Mouse (Mus musculus): ENCODE measurements around the gene Unk. TPM values are rescaled to one million over a fixed set of nuclear protein-coding genes. Genes with fewer than 3 reads are reported as not detected.
"Not testable (repeated sequence)": the region's sequence is repeated elsewhere in the genome, so short reads cannot be mapped to it uniquely, and the experiment has no call there.

The Unk gene
- total and polyA plus RNA-seq, 3 experiments, result 21.7 to 42.3 TPM; not detected in 1

- peak; percentile 54 for DNase-seq (ENCODE audit: low read depth, low spot score)
- Histone ChIP-seq H3K9me3 (replicated peaks; ENCODE audit: insufficient read depth, low read length) (no peaks in the 10 kb centered on the region), H3K27me3 (ENCODE audit: control insufficient read depth in 1 of 2, insufficient read depth in 2 of 2, low read length in 2 of 2) (no peaks in the 10 kb centered on the region), H3K79me2 (ENCODE audit: control insufficient read depth, insufficient read depth, low read length, poor library complexity) (peaks cover 3% of the 10 kb centered on the region), H3K4me3 (ENCODE audit: control insufficient read depth in 1 of 2, insufficient read depth in 1 of 2, low read depth in 2 of 2, low read length in 2 of 2) (no peak overlapping the region), H3K27ac (ENCODE audit: control insufficient read depth, low read depth, low read length) (no peak overlapping the region), H3K9ac (ENCODE audit: control insufficient read depth, low read depth, low read length, poor library complexity, severe bottlenecking) (no peak overlapping the region), H3K4me1 (ENCODE audit: control insufficient read depth in 1 of 2, insufficient read depth in 2 of 2, low read length in 2 of 2) (peaks cover 0 to under 1% of the 10 kb centered on the region in 2 experiments; a peak in 2 of 4 replicates), H3K36me3 (ENCODE audit: control insufficient read depth in 1 of 2, insufficient read depth in 2 of 2, low read length in 2 of 2) (peaks cover 4 to 11% of the 10 kb centered on the region in 2 experiments)
- TF ChIP-seq ZNF384 (IDR thresholded peaks at IDR 0.05; ENCODE audit: low read depth, low read length) (0 out of 2 replicates have a peak, but pooled peaks have one; percentile 3), CTCF (IDR thresholded peaks at IDR 0.05 in 2 of 3, conservative IDR thresholded peaks at IDR 0.05 in 1 of 3; ENCODE audit: control insufficient read depth in 1 of 3, insufficient read depth in 1 of 3, low read depth in 2 of 3, low read length in 3 of 3, poor library complexity in 1 of 3, severe bottlenecking in 1 of 3) (peak; percentile 51 to 68 (median 66)), POLR2AphosphoS2 (IDR thresholded peaks at IDR 0.05; ENCODE audit: low read length) (no peak), NELFE (IDR thresholded peaks at IDR 0.05; ENCODE audit: low read depth, low read length) (no peak), SMC3 (IDR thresholded peaks at IDR 0.05; ENCODE audit: low read depth, low read length) (peak; percentile 58), ZKSCAN1 (IDR thresholded peaks at IDR 0.05; ENCODE audit: low read depth, low read length) (peak; percentile 71; the same call in 1 of the 2 replicates), TCF12 (IDR thresholded peaks at IDR 0.05; ENCODE audit: low read depth, low read length) (no peak), RAD21 (IDR thresholded peaks at IDR 0.05; ENCODE audit: low read depth, low read length) (peak; percentile 62), POLR2AphosphoS5 (IDR thresholded peaks at IDR 0.05; ENCODE audit: borderline replicate concordance, low read depth, low read length) (peak; percentile 94; the same call in 1 of the 2 replicates)
Measured at GRCm38 (mm10) chr11:116018106-116018505, 12.0 kb upstream of the Unk start.

GRCm38 (mm10) chr11:116018867-116019266, 11.3 kb upstream of the Unk start:
- not testable (repeated sequence) for H3K9ac ChIP-seq (ENCODE audit: control insufficient read depth, low read depth, low read length, poor library complexity, severe bottlenecking); H3K27me3 ChIP-seq (ENCODE audit: control insufficient read depth in 1 of 2, insufficient read depth in 2 of 2, low read length in 2 of 2); H3K79me2 ChIP-seq (ENCODE audit: control insufficient read depth, insufficient read depth, low read length, poor library complexity); H3K4me1 ChIP-seq (ENCODE audit: control insufficient read depth in 1 of 2, insufficient read depth in 2 of 2, low read length in 2 of 2); DNase-seq (ENCODE audit: low read depth, low spot score); H3K27ac ChIP-seq (ENCODE audit: control insufficient read depth, low read depth, low read length); H3K4me3 ChIP-seq (ENCODE audit: control insufficient read depth in 1 of 2, insufficient read depth in 1 of 2, low read depth in 2 of 2, low read length in 2 of 2); H3K9me3 ChIP-seq (replicated peaks; ENCODE audit: insufficient read depth, low read length)
- peaks cover 4 to 11% of the 10 kb centered on the region in 2 experiments for H3K36me3 ChIP-seq (ENCODE audit: control insufficient read depth in 1 of 2, insufficient read depth in 2 of 2, low read length in 2 of 2)

DNA sequence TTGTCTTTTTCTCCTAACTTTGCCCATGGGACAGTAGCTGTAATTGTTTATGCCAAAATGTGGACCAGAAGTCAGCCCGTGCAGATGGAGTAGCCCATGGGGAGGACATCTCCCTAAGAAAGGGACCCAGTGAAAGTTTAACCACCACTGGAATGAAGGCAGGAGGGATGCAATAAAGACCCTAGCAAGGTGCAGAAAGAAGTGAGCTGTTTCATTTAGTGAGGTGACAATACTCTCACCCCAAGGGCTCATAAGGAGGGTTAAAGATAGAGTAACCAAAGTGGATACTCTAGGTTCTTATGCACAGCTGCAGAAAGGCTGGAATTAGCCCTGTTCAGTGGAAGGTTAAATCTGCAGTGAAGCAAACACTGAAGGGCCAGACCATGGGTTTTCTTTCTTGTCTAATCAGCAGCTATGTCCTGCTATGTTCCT, 10.7 kb upstream of the Unk start:
- TF ChIP-seq SMC3 (IDR thresholded peaks at IDR 0.05; ENCODE audit: low read depth, low read length) (no peak), ZNF384 (IDR thresholded peaks at IDR 0.05; ENCODE audit: low read depth, low read length) (no peak), JUND (IDR thresholded peaks at IDR 0.05; ENCODE audit: low read depth, low read length) (no peak), MEF2A (IDR thresholded peaks at IDR 0.05; ENCODE audit: extremely low read depth, insufficient replicate concordance, low read depth, low read length, poor library complexity, severe bottlenecking) (no peak), TAL1 (IDR thresholded peaks at IDR 0.05; ENCODE audit: low read length) (no peak), ZKSCAN1 (IDR thresholded peaks at IDR 0.05; ENCODE audit: low read depth, low read length) (no peak), KAT2A (conservative IDR thresholded peaks at IDR 0.05; ENCODE audit: low read depth, low read length) (no peak), USF1 (IDR thresholded peaks at IDR 0.05; ENCODE audit: low read depth, low read length) (no peak), GABPA (IDR thresholded peaks at IDR 0.05; ENCODE audit: low read depth, low read length) (no peak), RCOR1 (IDR thresholded peaks at IDR 0.05; ENCODE audit: low read depth, low read length) (no peak), USF2 (IDR thresholded peaks at IDR 0.05; ENCODE audit: borderline replicate concordance in 1 of 2, insufficient read depth in 1 of 2, low read depth in 1 of 2, low read length in 2 of 2) (no peak), CTCF (IDR thresholded peaks at IDR 0.05 in 2 of 3, conservative IDR thresholded peaks at IDR 0.05 in 1 of 3; ENCODE audit: control insufficient read depth in 1 of 3, insufficient read depth in 1 of 3, low read depth in 2 of 3, low read length in 3 of 3, poor library complexity in 1 of 3, severe bottlenecking in 1 of 3) (no peak), ZC3H11A (IDR thresholded peaks at IDR 0.05; ENCODE audit: low read depth, low read length) (no peak), CHD2 (IDR thresholded peaks at IDR 0.05; ENCODE audit: low read length) (no peak), HCFC1 (IDR thresholded peaks at IDR 0.05; ENCODE audit: low read depth, low read length) (no peak), GATA1 (IDR thresholded peaks at IDR 0.05; ENCODE audit: low read depth, low read length) (no peak), MXI1 (IDR thresholded peaks at IDR 0.05; ENCODE audit: low read depth, low read length) (no peak)
- H3K9me3 ChIP-seq (replicated peaks; ENCODE audit: insufficient read depth, low read length), result no peaks in the 10 kb centered on the region
- H3K9ac ChIP-seq (ENCODE audit: control insufficient read depth, low read depth, low read length, poor library complexity, severe bottlenecking), result no peak overlapping the region
- H3K36me3 ChIP-seq (ENCODE audit: control insufficient read depth in 1 of 2, insufficient read depth in 2 of 2, low read length in 2 of 2), result peaks cover 4 to 11% of the 10 kb centered on the region in 2 experiments
- peak; percentile 66 for DNase-seq (ENCODE audit: low read depth, low spot score)
- H3K27ac ChIP-seq (ENCODE audit: control insufficient read depth, low read depth, low read length), result no peak overlapping the region
- H3K4me3 ChIP-seq (ENCODE audit: control insufficient read depth in 1 of 2, insufficient read depth in 1 of 2, low read depth in 2 of 2, low read length in 2 of 2), result no peak overlapping the region
- no peaks in the 10 kb centered on the region for H3K4me1 ChIP-seq (ENCODE audit: control insufficient read depth in 1 of 2, insufficient read depth in 2 of 2, low read length in 2 of 2)
- peaks cover 14% of the 10 kb centered on the region for H3K79me2 ChIP-seq (ENCODE audit: control insufficient read depth, insufficient read depth, low read length, poor library complexity)
- no peaks in the 10 kb centered on the region for H3K27me3 ChIP-seq (ENCODE audit: control insufficient read depth in 1 of 2, insufficient read depth in 2 of 2, low read length in 2 of 2)

Measured in MEL (cell line).